Mouse (Mus musculus): ENCODE measurements around the gene Ccdc38. TPM values are rescaled to one million over a fixed set of nuclear protein-coding genes. Genes with fewer than 3 reads are reported as not detected.
A peak's percentile ranks its signal among the peaks of the same experiment; 100 is the strongest.

Gene Ccdc38
- 0.02 TPM in 2 replicates for polyA plus RNA-seq (2012; rRNA removed)

DNA sequence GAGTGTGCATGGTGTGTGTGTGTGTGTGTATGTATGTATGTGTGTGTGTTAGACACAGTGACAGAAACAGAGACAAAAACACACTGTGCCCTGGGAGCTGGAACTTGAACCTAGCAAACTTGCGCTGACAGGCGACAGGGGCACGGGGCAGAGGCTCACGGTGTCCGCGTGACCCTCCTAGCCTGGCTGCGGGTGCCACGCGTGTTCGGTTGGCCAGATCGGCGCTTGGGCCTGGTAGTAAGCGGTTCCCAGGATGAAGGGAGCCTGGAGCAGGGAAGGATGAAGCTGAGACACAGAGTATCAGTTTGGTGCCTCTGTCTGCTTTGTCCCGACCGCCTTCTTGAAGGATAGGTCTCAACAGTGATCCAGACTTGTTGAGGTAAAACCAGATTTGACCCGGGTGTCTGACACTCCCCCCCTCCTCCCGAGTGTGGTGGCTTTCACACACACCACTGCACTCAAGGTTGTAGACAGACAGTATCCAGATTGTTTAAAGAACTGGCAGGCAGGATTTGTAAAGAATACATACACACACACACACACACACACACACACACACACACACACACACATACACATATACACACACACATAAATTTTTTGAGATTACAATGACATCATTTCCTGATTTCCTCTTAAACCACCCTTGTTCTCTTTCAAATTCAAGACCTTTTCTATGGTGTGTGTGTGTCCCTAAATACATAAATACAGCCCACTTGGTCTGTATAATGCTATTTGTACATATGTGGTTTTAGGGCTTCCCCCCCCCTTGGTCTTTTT is at the start of gene Ccdc38:
Gene Ccdc38 (plus strand): TSS at position 202 of the 780 bp plus-strand sequence.
- no peak for DNase-seq (ENCODE audit: extremely low spot score in 1 of 2, low spot score in 1 of 2)

- no peak for DNase-seq (ENCODE audit: extremely low spot score in 1 of 2, low spot score in 1 of 2)
Observed at GRCm38 (mm10) chr10:93500864-93501263, 39.6 kb upstream of the Ccdc38 start.

DNA sequence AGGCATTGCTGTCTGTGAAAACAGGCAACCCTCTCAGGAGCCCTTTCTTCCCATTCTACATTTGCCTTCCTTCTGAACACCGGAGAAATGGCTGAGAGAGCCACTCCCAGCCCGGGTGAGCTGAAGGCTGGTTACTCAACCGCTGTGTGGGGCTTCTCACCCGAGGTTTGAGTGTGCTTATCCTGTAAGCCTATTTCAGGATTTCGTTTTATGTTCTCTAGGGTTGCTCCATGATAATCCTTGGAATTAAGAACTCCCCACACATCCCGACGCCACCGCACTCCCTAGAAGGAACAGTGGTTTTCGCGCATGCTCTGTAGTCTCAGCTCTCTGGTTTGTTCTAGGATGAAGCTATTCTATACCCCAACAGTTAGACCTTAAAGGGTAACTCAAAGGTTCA is 39.1 kb upstream of the Ccdc38 start:
- no peak for DNase-seq (ENCODE audit: extremely low spot score in 1 of 2, low spot score in 1 of 2)

- no peak for DNase-seq (ENCODE audit: extremely low spot score in 1 of 2, low spot score in 1 of 2)
Observed at GRCm38 (mm10) chr10:93508383-93508970, 32.0 kb upstream of the Ccdc38 start.

- no peak for DNase-seq (ENCODE audit: extremely low spot score in 1 of 2, low spot score in 1 of 2)
Observed at GRCm38 (mm10) chr10:93509532-93510153, 30.8 kb upstream of the Ccdc38 start.

- DNase-seq (ENCODE audit: extremely low spot score in 1 of 2, low spot score in 1 of 2), result no peak
Observed at GRCm38 (mm10) chr10:93515419-93515818, 25.0 kb upstream of the Ccdc38 start.

DNA sequence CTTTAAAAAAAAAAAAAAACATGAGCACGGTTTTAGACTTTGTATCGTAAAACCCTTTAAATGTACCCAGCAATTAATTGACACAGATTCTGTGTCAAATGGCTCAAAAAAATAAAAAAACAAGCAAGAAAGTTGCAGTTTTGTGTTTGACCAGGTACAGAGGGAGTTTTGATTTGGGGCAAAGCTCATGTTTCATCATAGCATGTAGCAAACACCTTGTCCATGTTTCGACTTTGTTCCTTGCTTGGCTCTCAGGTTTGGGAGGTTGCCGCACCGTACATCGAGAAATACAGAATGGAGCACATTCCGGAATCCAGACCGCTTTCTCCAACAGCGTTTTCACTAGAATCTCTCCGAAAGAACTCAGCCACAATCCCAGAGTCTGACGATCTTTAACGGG is 24.5 kb upstream of the Ccdc38 start:
- no peak for DNase-seq (ENCODE audit: extremely low spot score in 1 of 2, low spot score in 1 of 2)

DNA sequence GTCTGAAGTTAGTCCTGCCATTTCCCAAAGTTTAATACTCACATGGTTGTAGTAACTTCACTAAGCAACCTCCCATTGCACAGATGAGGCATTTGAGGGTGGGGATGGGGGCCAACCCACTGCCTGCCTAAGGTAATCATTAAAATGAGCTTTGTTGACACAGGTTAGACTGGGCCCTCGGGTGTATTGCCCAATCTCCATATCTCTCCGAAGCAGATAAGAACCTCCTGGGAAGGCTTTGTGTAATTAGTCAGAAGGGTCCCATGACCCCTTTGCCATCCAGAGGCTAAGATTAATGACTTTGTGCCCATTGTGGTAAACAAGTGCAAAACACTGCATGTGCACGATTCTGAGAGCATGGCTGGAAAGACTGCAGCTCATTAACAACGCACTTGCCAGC is 22.7 kb upstream of the Ccdc38 start:
- no peak for DNase-seq (ENCODE audit: extremely low spot score in 1 of 2, low spot score in 1 of 2)

DNA sequence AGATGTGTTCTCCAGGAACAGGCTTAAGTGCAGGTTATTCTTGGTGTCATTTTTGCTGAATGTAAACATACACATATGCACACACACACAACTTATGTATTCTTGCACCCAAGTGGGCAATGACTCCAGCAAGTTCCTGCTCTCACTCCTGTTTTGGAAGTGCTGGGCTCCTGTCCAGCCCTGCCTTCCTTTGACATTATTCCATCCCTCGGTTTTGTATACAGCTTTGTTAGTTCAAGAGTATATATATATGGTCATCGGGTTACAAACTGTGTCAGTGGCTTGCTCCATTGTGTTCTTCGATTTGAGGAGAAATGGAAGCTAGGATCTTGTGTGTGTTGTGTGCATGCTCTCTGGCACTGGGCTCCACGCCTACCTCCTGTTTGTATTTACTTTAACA is 22.2 kb upstream of the Ccdc38 start:
- no peak for DNase-seq (ENCODE audit: extremely low spot score in 1 of 2, low spot score in 1 of 2)

- no peak for DNase-seq (ENCODE audit: extremely low spot score in 1 of 2, low spot score in 1 of 2)
Observed at GRCm38 (mm10) chr10:93518620-93519019, 21.8 kb upstream of the Ccdc38 start.

DNA sequence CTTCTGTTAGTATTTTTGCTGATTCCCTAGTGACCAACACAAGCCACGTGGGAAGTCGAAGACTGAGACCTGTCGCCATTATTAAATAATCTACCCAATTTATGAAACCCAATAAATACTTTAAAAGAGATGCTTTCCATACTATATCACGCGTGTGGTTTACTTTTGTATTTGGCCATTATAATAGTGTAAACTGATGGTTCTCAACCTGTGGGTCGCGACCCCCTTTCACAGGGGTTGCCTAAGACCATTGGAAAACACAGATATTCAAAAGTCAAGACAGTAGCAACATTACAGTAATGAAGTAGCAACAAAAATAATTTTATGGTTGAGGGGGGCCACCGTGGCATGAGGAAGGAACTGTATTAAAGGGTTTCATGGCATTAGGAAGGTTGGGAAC is 21.3 kb upstream of the Ccdc38 start:
- DNase-seq (ENCODE audit: extremely low spot score in 1 of 2, low spot score in 1 of 2), result no peak

DNA sequence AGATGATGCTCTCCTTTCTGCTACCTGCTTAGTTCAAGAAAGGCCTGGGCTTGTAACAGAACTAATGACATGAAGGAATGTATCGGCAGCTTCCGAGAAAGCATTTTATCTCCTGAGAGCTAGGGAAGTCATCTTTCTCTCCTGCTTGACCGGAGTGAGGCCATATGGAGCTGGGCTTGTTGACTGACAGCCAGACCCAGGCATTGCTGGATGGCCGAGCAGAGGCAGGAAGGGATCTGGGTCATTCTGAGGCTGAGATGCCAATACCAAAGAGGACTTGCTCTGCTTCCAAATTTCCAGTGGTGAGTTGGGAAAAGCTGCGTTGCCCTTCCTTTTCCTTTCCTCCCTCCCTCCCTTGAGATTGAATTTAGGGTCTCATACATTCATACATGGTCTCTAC is 20.7 kb upstream of the Ccdc38 start:
- DNase-seq (ENCODE audit: extremely low spot score in 1 of 2, low spot score in 1 of 2), result no peak

DNA sequence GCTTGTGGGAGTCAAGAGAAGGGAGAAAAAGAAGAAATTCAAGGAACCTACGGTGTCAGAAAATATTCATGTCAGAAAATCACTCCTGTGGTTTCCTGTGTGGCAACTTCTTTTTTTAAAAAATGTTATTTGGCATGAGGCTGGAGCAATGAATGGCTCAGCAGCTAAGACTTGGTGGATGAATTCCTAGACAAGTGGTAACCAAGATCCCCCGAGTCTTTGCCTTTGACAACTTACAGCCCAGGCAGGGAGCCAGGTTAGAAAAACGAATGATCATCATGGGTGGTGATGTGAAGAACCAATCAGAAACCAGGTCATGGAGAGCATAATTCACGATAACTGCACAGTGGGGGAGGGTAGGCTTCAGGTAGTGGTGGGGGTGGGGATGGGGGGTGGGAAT is 19.4 kb upstream of the Ccdc38 start:
- no peak for DNase-seq (ENCODE audit: extremely low spot score in 1 of 2, low spot score in 1 of 2)

DNA sequence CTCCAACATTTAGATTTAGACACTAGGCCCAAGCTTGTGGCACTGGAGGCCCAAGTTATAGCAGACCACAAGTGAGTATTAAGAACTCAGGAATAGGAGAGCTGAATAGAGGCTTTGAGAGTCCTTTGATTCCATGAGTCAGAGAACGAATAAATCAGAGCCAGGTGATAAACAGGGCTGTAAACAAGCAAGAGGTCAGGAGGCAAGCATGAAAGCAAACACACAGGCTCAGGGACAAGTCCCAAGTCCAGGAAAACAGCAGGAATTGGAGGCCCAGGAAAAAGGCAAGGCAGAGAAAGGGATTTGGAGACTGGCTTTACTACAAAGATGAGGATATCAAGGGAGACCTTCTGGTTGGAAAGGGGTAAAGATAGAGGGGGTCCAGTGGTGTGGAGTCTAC is 15.1 kb upstream of the Ccdc38 start:
- no peak for DNase-seq (ENCODE audit: extremely low spot score in 1 of 2, low spot score in 1 of 2)

DNA sequence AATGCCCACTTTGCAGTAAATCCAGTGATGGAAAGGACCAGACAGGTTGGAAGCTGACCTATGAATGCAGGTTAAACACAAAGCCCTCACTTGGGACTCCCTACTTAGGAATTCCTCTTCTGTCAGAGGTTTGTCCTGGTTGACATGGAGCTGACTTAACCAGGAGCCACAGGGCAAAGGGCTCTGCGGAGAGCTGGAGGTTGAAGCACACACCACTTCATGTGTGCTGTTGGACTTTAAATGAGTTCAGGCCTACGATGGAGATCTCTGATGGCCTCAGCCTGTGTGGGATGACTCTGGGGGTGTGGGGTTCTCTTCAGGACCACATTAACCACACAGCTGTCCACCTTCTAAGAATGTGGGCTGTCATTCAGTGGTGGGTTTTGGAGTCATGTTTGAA is 2.1 kb upstream of the Ccdc38 start:
- no peak for DNase-seq (ENCODE audit: extremely low spot score in 1 of 2, low spot score in 1 of 2)

GRCm38 (mm10) chr10:93538818-93539217 is 1.6 kb upstream of the Ccdc38 start:
- no peak for DNase-seq (ENCODE audit: extremely low spot score in 1 of 2, low spot score in 1 of 2)

DNA sequence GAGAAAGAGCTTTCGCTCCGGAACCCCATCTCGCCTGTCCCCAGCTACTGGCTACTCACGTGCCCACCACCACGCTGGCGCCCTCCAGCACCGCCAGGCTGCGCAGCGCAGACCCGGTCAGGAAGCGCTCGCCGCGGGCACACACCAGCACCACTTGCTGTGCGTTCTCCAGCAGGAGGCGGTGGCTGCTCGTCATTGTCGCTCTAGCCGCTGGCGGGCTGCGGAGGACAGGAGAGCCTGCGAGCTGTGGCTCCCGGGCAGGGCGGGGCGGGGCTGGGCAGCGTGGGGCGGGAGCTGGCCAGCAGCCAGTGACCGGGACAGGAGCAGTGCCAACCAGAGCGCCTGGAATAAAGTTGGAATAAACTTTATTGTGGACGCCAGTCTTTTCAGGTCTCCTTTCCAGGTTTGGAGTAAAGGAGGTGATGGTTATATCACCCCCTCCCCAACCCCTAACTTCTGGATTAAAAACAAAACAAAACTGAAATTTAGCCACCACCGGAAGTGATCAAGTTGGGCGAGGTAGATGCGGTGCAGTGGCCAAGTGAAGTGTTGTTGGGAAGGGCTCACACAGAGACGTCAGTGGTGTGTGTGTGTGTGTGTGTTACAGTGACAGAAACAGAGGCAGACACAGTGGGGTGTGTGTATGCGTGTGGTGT is 529 bp upstream of the Ccdc38 start, which contains the start of gene Amdhd1:
Gene Amdhd1 (minus strand): TSS at position 259 of the 656 bp plus-strand sequence.
- peak; percentile 13 to 70 for DNase-seq (ENCODE audit: extremely low spot score in 1 of 2, low spot score in 1 of 2)

DNA sequence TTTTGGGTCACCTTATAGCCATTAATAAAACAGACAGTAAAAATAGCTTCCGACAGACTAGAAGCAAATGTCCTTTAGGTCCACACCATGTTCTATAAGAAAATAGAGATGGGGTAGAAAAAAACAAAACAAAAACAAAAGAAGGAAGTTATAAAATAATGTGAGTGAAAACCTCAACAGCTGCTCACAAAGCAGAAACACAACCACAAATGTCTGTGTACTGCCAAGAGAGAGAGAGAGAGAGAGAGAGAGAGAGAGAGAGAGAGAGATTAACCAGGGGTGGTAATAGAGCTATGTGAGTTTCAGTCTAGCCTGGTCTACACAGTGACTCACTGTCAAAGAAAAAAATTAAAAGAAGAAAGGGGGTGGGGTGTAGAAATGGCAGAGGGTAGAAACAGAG is 1.2 kb downstream of the Ccdc38 start:
- no peak for DNase-seq (ENCODE audit: extremely low spot score in 1 of 2, low spot score in 1 of 2)

DNA sequence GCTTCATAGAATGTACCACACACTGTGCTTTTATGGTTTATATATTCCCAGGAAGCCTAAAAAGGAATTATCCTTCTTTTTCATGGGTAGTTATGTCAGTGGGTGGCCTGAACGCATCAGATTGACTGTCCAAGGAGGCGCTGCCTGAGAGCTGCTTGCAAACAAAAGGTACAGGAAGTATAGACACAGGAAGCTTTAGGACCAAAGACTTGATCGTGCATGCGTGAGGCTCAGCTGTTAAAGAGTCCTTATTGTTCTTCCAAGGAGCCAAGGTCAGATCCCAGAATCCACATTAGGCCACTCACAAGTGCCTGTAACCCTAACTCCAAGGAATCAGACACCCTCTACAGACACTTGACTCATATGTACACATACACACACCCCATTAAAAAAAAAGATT is 1.9 kb downstream of the Ccdc38 start:
- DNase-seq (ENCODE audit: extremely low spot score in 1 of 2, low spot score in 1 of 2), result no peak

- no peak for DNase-seq (ENCODE audit: extremely low spot score in 1 of 2, low spot score in 1 of 2)
Observed at GRCm38 (mm10) chr10:93543176-93543575, 2.7 kb downstream of the Ccdc38 start.

GRCm38 (mm10) chr10:93544172-93544571 is 3.7 kb downstream of the Ccdc38 start:
- DNase-seq (ENCODE audit: extremely low spot score in 1 of 2, low spot score in 1 of 2), result no peak

All from frontal cortex, adult 2 months (tissue).